Mouse (Mus musculus) heart, embryonic 16.5 days (tissue): ENCODE measurements around the gene Echdc3. TPM values are rescaled to one million over a fixed set of nuclear protein-coding genes. Genes with fewer than 3 reads are reported as not detected.

Experiments used
- ATAC-seq: fragments of 200-750 bp; cut with Nextera tagmentation; replicated peaks from 2 replicates; pipeline ENCODE4 v1.8.0; 2017; ENCODE audit warnings: moderate number of reproducible peaks; ENCODE audit not compliant: insufficient read depth, low FRiP score; ENCODE audit errors: extremely low read depth
- H3K27ac ChIP-seq: fragments of 300-500 bp; sonication (generic); 2 replicates; pipeline ENCODE4 v1.5.1; 2014; ENCODE audit warnings: mild to moderate bottlenecking, low read length, control low read depth, moderate library complexity
- H3K27me3 ChIP-seq: fragments of 300-500 bp; sonication (generic); 2 replicates; pipeline ENCODE4 v1.6.1; 2014; ENCODE audit warnings: low read length, mixed read lengths; ENCODE audit not compliant: control insufficient read depth, insufficient read depth
- H3K36me3 ChIP-seq: fragments of 300-500 bp; sonication (generic); 2 replicates; pipeline ENCODE4 v1.6.1; 2014; ENCODE audit not compliant: control insufficient read depth, insufficient read depth
- H3K4me1 ChIP-seq: fragments of 300-500 bp; sonication (generic); 2 replicates; pipeline ENCODE4 v1.6.1; 2014; ENCODE audit warnings: low read length, mixed read lengths; ENCODE audit not compliant: control insufficient read depth, insufficient read depth
- H3K4me2 ChIP-seq: fragments of 300-500 bp; sonication (generic); 2 replicates; pipeline ENCODE4 v1.6.1; 2014; ENCODE audit warnings: low read depth, mild to moderate bottlenecking, control low read depth, low read length
- H3K4me3 ChIP-seq: fragments of 300-500 bp; sonication (generic); 2 replicates; pipeline ENCODE4 v1.5.1; 2014; ENCODE audit warnings: mild to moderate bottlenecking, control low read depth, low read length
- H3K9ac ChIP-seq: fragments of 300-500 bp; sonication (generic); 2 replicates; pipeline ENCODE4 v1.6.1; 2014; ENCODE audit warnings: low read length, control low read depth
- H3K9me3 ChIP-seq: fragments of 300-500 bp; sonication (generic); replicated peaks from 2 replicates; pipeline ENCODE4 v1.6.1; 2016; ENCODE audit warnings: low read length; ENCODE audit not compliant: control insufficient read depth
- WGBS: fragments of 180-500 bp; shearing (Covaris S2); extraction: QIAGEN DNeasy Blood & Tissue Kit; methylation state at CpG from one replicate; pipeline ENCODE4 v1.1.7; 2014; 5-methylcytosine and 5-hydroxymethylcytosine counted together
- polyA plus RNA-seq: library from polyadenylated mRNA; unstranded; fragments of >200 nt; fragmentation: Nextera tagmentation; extraction: Ambion mirVana; gene quantifications from 2 replicates; pipeline ENCODE4 v1.2.1, GENCODE M21; 2015

Echdc3 gene
- polyA plus RNA-seq, 1 experiment from 2014 or later = 11.3 TPM

- no peak overlapping the region for H3K4me3 ChIP-seq
- no peaks in the 10 kb centered on the region for H3K27me3 ChIP-seq
- WGBS = 51% methylated on average over 6 of the region's 6 CpGs
- no peak overlapping the region for H3K27ac ChIP-seq
- peaks cover 2% of the 10 kb centered on the region; the same call in 1 of the 2 replicates for H3K4me1 ChIP-seq
- H3K36me3 ChIP-seq = no peaks in the 10 kb centered on the region
- no peaks in the 10 kb centered on the region for H3K9me3 ChIP-seq
- H3K4me2 ChIP-seq = no peak overlapping the region
- no peak overlapping the region for H3K9ac ChIP-seq
- no peak for ATAC-seq
These were observed 47.1 kb downstream of the Echdc3 start for GRCm38 (mm10) chr2:6165771-6166170.

GRCm38 (mm10) chr2:6164606-6165290 is 48.1 kb downstream of the Echdc3 start:
- Histone ChIP-seq H3K4me2 (no peak overlapping the region), H3K9me3 (no peaks in the 10 kb centered on the region), H3K4me1 (peaks cover 2% of the 10 kb centered on the region; the same call in 1 of the 2 replicates), H3K27ac (no peak overlapping the region), H3K27me3 (no peaks in the 10 kb centered on the region), H3K36me3 (no peaks in the 10 kb centered on the region), H3K9ac (no peak overlapping the region), H3K4me3 (no peak overlapping the region)
- ATAC-seq = no peak
- 47% methylated on average over 16 of the region's 16 CpGs for WGBS

- no peaks in the 10 kb centered on the region for H3K36me3 ChIP-seq
- H3K4me3 ChIP-seq = no peak overlapping the region
- H3K9me3 ChIP-seq = no peaks in the 10 kb centered on the region
- H3K9ac ChIP-seq = no peak overlapping the region
- H3K4me2 ChIP-seq = no peak overlapping the region
- peaks cover 2% of the 10 kb centered on the region; the same call in 1 of the 2 replicates for H3K4me1 ChIP-seq
- H3K27me3 ChIP-seq = no peaks in the 10 kb centered on the region
- WGBS = 35% methylated on average over 6 of the region's 6 CpGs
- 0 out of 2 replicates have a peak, but pooled peaks have one; percentile 32 for ATAC-seq
- no peak overlapping the region for H3K27ac ChIP-seq
These were observed 50.3 kb downstream of the Echdc3 start for GRCm38 (mm10) chr2:6162366-6163040.

GRCm38 (mm10) chr2:6159735-6160134 is 53.1 kb downstream of the Echdc3 start:
- no peak for ATAC-seq

GRCm38 (mm10) chr2:6159219-6159618 is 53.6 kb downstream of the Echdc3 start:
- WGBS = 92% methylated on average over 9 of the region's 9 CpGs
- no peaks in the 10 kb centered on the region for H3K27me3 ChIP-seq
- H3K9ac ChIP-seq = no peak overlapping the region
- H3K9me3 ChIP-seq = no peaks in the 10 kb centered on the region
- H3K4me3 ChIP-seq = no peak overlapping the region
- H3K27ac ChIP-seq = no peak overlapping the region
- no peaks in the 10 kb centered on the region for H3K36me3 ChIP-seq
- no peak for ATAC-seq
- H3K4me2 ChIP-seq = no peak overlapping the region
- no peaks in the 10 kb centered on the region; the same call in 1 of the 2 replicates for H3K4me1 ChIP-seq

More at GRCm38 (mm10) chr2:6159735-6160134, 53.1 kb downstream of the Echdc3 start:
- no peaks in the 10 kb centered on the region for H3K27me3 ChIP-seq
- no peaks in the 10 kb centered on the region for H3K36me3 ChIP-seq
- H3K27ac ChIP-seq = no peak overlapping the region
- H3K4me2 ChIP-seq = no peak overlapping the region
- H3K4me1 ChIP-seq = no peaks in the 10 kb centered on the region; the same call in 1 of the 2 replicates
- no peak overlapping the region for H3K4me3 ChIP-seq
- H3K9me3 ChIP-seq = no peaks in the 10 kb centered on the region
- no peak overlapping the region for H3K9ac ChIP-seq
- WGBS = 32% methylated on average over 2 of the region's 2 CpGs

- Histone ChIP-seq H3K4me3 (no peak overlapping the region), H3K27ac (no peak overlapping the region), H3K9me3 (no peaks in the 10 kb centered on the region), H3K27me3 (no peaks in the 10 kb centered on the region), H3K9ac (no peak overlapping the region), H3K4me2 (no peak overlapping the region), H3K36me3 (no peaks in the 10 kb centered on the region), H3K4me1 (no peaks in the 10 kb centered on the region; the same call in 1 of the 2 replicates)
- ATAC-seq = no peak
- 82% methylated on average over 7 of the region's 7 CpGs for WGBS
These were observed 55.2 kb downstream of the Echdc3 start for GRCm38 (mm10) chr2:6157635-6158034.

- H3K4me1 ChIP-seq = no peaks in the 10 kb centered on the region; the same call in 1 of the 2 replicates
- 85% methylated on average over 4 of the region's 4 CpGs for WGBS
- H3K9me3 ChIP-seq = no peaks in the 10 kb centered on the region
- no peak overlapping the region for H3K9ac ChIP-seq
- H3K4me3 ChIP-seq = no peak overlapping the region
- H3K36me3 ChIP-seq = no peaks in the 10 kb centered on the region
- no peak overlapping the region for H3K27ac ChIP-seq
- no peaks in the 10 kb centered on the region for H3K27me3 ChIP-seq
- no peak for ATAC-seq
- H3K4me2 ChIP-seq = no peak overlapping the region
These were observed 55.6 kb downstream of the Echdc3 start for GRCm38 (mm10) chr2:6157208-6157607.

- H3K4me3 ChIP-seq = no peak overlapping the region
- no peaks in the 10 kb centered on the region for H3K36me3 ChIP-seq
- no peak for ATAC-seq
- no peak overlapping the region for H3K27ac ChIP-seq
- no peak overlapping the region for H3K4me2 ChIP-seq
- 83% methylated on average over 5 of the region's 5 CpGs for WGBS
- H3K9ac ChIP-seq = no peak overlapping the region
- no peaks in the 10 kb centered on the region for H3K9me3 ChIP-seq
- no peaks in the 10 kb centered on the region for H3K27me3 ChIP-seq
- H3K4me1 ChIP-seq = no peaks in the 10 kb centered on the region
These were observed 63.0 kb downstream of the Echdc3 start for GRCm38 (mm10) chr2:6149801-6150200.

GRCm38 (mm10) chr2:6146901-6147300 is 65.9 kb downstream of the Echdc3 start:
- Histone ChIP-seq H3K4me1 (no peaks in the 10 kb centered on the region), H3K9ac (no peak overlapping the region), H3K36me3 (no peaks in the 10 kb centered on the region), H3K9me3 (no peaks in the 10 kb centered on the region), H3K4me2 (no peak overlapping the region), H3K27me3 (no peaks in the 10 kb centered on the region), H3K27ac (no peak overlapping the region), H3K4me3 (no peak overlapping the region)
- ATAC-seq = no peak
- 65% methylated on average over 7 of the region's 7 CpGs for WGBS
